Mouse (Mus musculus): Measurements from ENCODE around the gene Wfdc11. TPM values are rescaled to one million over a fixed set of nuclear protein-coding genes. Genes with fewer than 3 reads are reported as not detected.

Gene Wfdc11
- polyA plus RNA-seq, 1 experiment from 2014 or later, result not detected

- Histone ChIP-seq H3K4me3 (ENCODE audit: low read length) (no peak within 1 kb of the TSS), H3K36me3 (ENCODE audit: control insufficient read depth, insufficient read depth) (no peaks in the 10 kb centered on the region), H3K4me1 (ENCODE audit: control insufficient read depth, insufficient read depth, low read length) (no peaks in the 10 kb centered on the region), H3K9ac (ENCODE audit: low read length) (no peak within 1 kb of the TSS), H3K27ac (ENCODE audit: low read length) (no peak within 1 kb of the TSS), H3K9me3 (replicated peaks; ENCODE audit: control insufficient read depth, low read length) (no peaks in the 10 kb centered on the region), H3K27me3 (ENCODE audit: control insufficient read depth, insufficient read depth, low read length) (no peaks in the 10 kb centered on the region; the same call in 1 of the 2 replicates), H3K4me2 (ENCODE audit: low read depth, low read length) (no peak within 1 kb of the TSS)
- 70% methylated on average over 9 of the region's 9 CpGs for WGBS
- ATAC-seq (replicated peaks; ENCODE audit: extremely low read depth, insufficient read depth, low FRiP score), result no peak
These were observed 17.4 kb downstream of the Wfdc11 start, which contains the start of gene Wfdc9 for GRCm38 (mm10) chr2:164656483-164656882. Gene Wfdc9, minus strand, starts transcription at chr2:164656583.

GRCm38 (mm10) chr2:164655858-164656257 lies 18.0 kb downstream of the Wfdc11 start, which contains the start of gene Wfdc10:
Gene Wfdc10, plus strand, starts transcription at chr2:164656046.
- 12% methylated on average over 11 of the region's 11 CpGs for WGBS
- Histone ChIP-seq H3K27ac (ENCODE audit: low read length) (no peak within 1 kb of the TSS), H3K4me3 (ENCODE audit: low read length) (no peak within 1 kb of the TSS), H3K9me3 (replicated peaks; ENCODE audit: control insufficient read depth, low read length) (no peaks in the 10 kb centered on the region), H3K27me3 (ENCODE audit: control insufficient read depth, insufficient read depth, low read length) (no peaks in the 10 kb centered on the region; the same call in 1 of the 2 replicates), H3K4me2 (ENCODE audit: low read depth, low read length) (no peak within 1 kb of the TSS), H3K4me1 (ENCODE audit: control insufficient read depth, insufficient read depth, low read length) (no peaks in the 10 kb centered on the region), H3K36me3 (ENCODE audit: control insufficient read depth, insufficient read depth) (no peaks in the 10 kb centered on the region), H3K9ac (ENCODE audit: low read length) (no peak within 1 kb of the TSS)
- no peak for ATAC-seq (replicated peaks; ENCODE audit: extremely low read depth, insufficient read depth, low FRiP score)

- Histone ChIP-seq H3K4me1 (ENCODE audit: control insufficient read depth, insufficient read depth, low read length) (no peaks in the 10 kb centered on the region), H3K4me3 (ENCODE audit: low read length) (no peak overlapping the region), H3K4me2 (ENCODE audit: low read depth, low read length) (no peak overlapping the region), H3K9ac (ENCODE audit: low read length) (no peak overlapping the region), H3K27me3 (ENCODE audit: control insufficient read depth, insufficient read depth, low read length) (no peaks in the 10 kb centered on the region), H3K27ac (ENCODE audit: low read length) (no peak overlapping the region), H3K9me3 (replicated peaks; ENCODE audit: control insufficient read depth, low read length) (no peaks in the 10 kb centered on the region), H3K36me3 (ENCODE audit: control insufficient read depth, insufficient read depth) (no peaks in the 10 kb centered on the region)
- ATAC-seq (replicated peaks; ENCODE audit: extremely low read depth, insufficient read depth, low FRiP score), result no peak
- 72% methylated on average over 13 of the region's 13 CpGs for WGBS
These were observed 31.8 kb downstream of the Wfdc11 start for GRCm38 (mm10) chr2:164641881-164642673.

- no peaks in the 10 kb centered on the region for H3K36me3 ChIP-seq (ENCODE audit: control insufficient read depth, insufficient read depth)
- no peaks in the 10 kb centered on the region for H3K4me1 ChIP-seq (ENCODE audit: control insufficient read depth, insufficient read depth, low read length)
- no peak overlapping the region for H3K9ac ChIP-seq (ENCODE audit: low read length)
- H3K4me3 ChIP-seq (ENCODE audit: low read length), result no peak overlapping the region
- H3K27me3 ChIP-seq (ENCODE audit: control insufficient read depth, insufficient read depth, low read length), result no peaks in the 10 kb centered on the region
- no peak for ATAC-seq (replicated peaks; ENCODE audit: extremely low read depth, insufficient read depth, low FRiP score)
- no peaks in the 10 kb centered on the region for H3K9me3 ChIP-seq (replicated peaks; ENCODE audit: control insufficient read depth, low read length)
- 62% methylated on average over 7 of the region's 7 CpGs for WGBS
- H3K4me2 ChIP-seq (ENCODE audit: low read depth, low read length), result no peak overlapping the region
- no peak overlapping the region for H3K27ac ChIP-seq (ENCODE audit: low read length)
These were observed 32.8 kb downstream of the Wfdc11 start for GRCm38 (mm10) chr2:164641129-164641528.

GRCm38 (mm10) chr2:164638696-164639095 lies 35.2 kb downstream of the Wfdc11 start, which contains the start of gene Wfdc16:
Gene Wfdc16, minus strand, starts transcription at chr2:164638796.
- Histone ChIP-seq H3K4me2 (ENCODE audit: low read depth, low read length) (no peak within 1 kb of the TSS), H3K9me3 (replicated peaks; ENCODE audit: control insufficient read depth, low read length) (no peaks in the 10 kb centered on the region), H3K4me3 (ENCODE audit: low read length) (no peak within 1 kb of the TSS), H3K36me3 (ENCODE audit: control insufficient read depth, insufficient read depth) (no peaks in the 10 kb centered on the region), H3K9ac (ENCODE audit: low read length) (no peak within 1 kb of the TSS), H3K4me1 (ENCODE audit: control insufficient read depth, insufficient read depth, low read length) (no peaks in the 10 kb centered on the region), H3K27me3 (ENCODE audit: control insufficient read depth, insufficient read depth, low read length) (no peaks in the 10 kb centered on the region), H3K27ac (ENCODE audit: low read length) (no peak within 1 kb of the TSS)
- no peak for ATAC-seq (replicated peaks; ENCODE audit: extremely low read depth, insufficient read depth, low FRiP score)
- 83% methylated on average over 3 of the region's 3 CpGs for WGBS

- no peak for ATAC-seq (replicated peaks; ENCODE audit: extremely low read depth, insufficient read depth, low FRiP score)
- whole genome bisulfite sequencing, result 81% methylated on average over 9 of the region's 9 CpGs
- no peak overlapping the region for H3K27ac ChIP-seq (ENCODE audit: low read length)
- H3K4me3 ChIP-seq (ENCODE audit: low read length), result no peak overlapping the region
- H3K4me2 ChIP-seq (ENCODE audit: low read depth, low read length), result no peak overlapping the region
- no peaks in the 10 kb centered on the region for H3K4me1 ChIP-seq (ENCODE audit: control insufficient read depth, insufficient read depth, low read length)
- H3K9ac ChIP-seq (ENCODE audit: low read length), result no peak overlapping the region
- no peaks in the 10 kb centered on the region for H3K36me3 ChIP-seq (ENCODE audit: control insufficient read depth, insufficient read depth)
- no peaks in the 10 kb centered on the region for H3K27me3 ChIP-seq (ENCODE audit: control insufficient read depth, insufficient read depth, low read length)
- H3K9me3 ChIP-seq (replicated peaks; ENCODE audit: control insufficient read depth, low read length), result no peaks in the 10 kb centered on the region
These were observed 38.6 kb downstream of the Wfdc11 start for GRCm38 (mm10) chr2:164635266-164635665.

GRCm38 (mm10) chr2:164621775-164622174 lies 52.1 kb downstream of the Wfdc11 start:
- Histone ChIP-seq H3K9me3 (replicated peaks; ENCODE audit: control insufficient read depth, low read length) (no peaks in the 10 kb centered on the region), H3K9ac (ENCODE audit: low read length) (no peak overlapping the region), H3K4me2 (ENCODE audit: low read depth, low read length) (no peak overlapping the region), H3K27me3 (ENCODE audit: control insufficient read depth, insufficient read depth, low read length) (no peaks in the 10 kb centered on the region), H3K27ac (ENCODE audit: low read length) (no peak overlapping the region), H3K36me3 (ENCODE audit: control insufficient read depth, insufficient read depth) (no peaks in the 10 kb centered on the region), H3K4me3 (ENCODE audit: low read length) (no peak overlapping the region), H3K4me1 (ENCODE audit: control insufficient read depth, insufficient read depth, low read length) (no peaks in the 10 kb centered on the region)
- no peak for ATAC-seq (replicated peaks; ENCODE audit: extremely low read depth, insufficient read depth, low FRiP score)
- 76% methylated on average over 4 of the region's 4 CpGs for WGBS

- 71% methylated on average over 5 of the region's 5 CpGs for WGBS
- Histone ChIP-seq H3K4me1 (ENCODE audit: control insufficient read depth, insufficient read depth, low read length) (no peaks in the 10 kb centered on the region), H3K9ac (ENCODE audit: low read length) (no peak overlapping the region), H3K9me3 (replicated peaks; ENCODE audit: control insufficient read depth, low read length) (no peaks in the 10 kb centered on the region), H3K4me3 (ENCODE audit: low read length) (no peak overlapping the region), H3K4me2 (ENCODE audit: low read depth, low read length) (no peak overlapping the region), H3K27me3 (ENCODE audit: control insufficient read depth, insufficient read depth, low read length) (no peaks in the 10 kb centered on the region), H3K36me3 (ENCODE audit: control insufficient read depth, insufficient read depth) (no peaks in the 10 kb centered on the region), H3K27ac (ENCODE audit: low read length) (no peak overlapping the region)
- no peak for ATAC-seq (replicated peaks; ENCODE audit: extremely low read depth, insufficient read depth, low FRiP score)
These were observed 54.8 kb downstream of the Wfdc11 start for GRCm38 (mm10) chr2:164619050-164619449.

- no peaks in the 10 kb centered on the region for H3K4me1 ChIP-seq (ENCODE audit: control insufficient read depth, insufficient read depth, low read length)
- H3K27ac ChIP-seq (ENCODE audit: low read length), result no peak overlapping the region
- H3K4me2 ChIP-seq (ENCODE audit: low read depth, low read length), result no peak overlapping the region
- H3K27me3 ChIP-seq (ENCODE audit: control insufficient read depth, insufficient read depth, low read length), result 0 out of 2 replicates have a peak, but pooled peaks cover 2% of the 10 kb centered on the region
- H3K36me3 ChIP-seq (ENCODE audit: control insufficient read depth, insufficient read depth), result no peaks in the 10 kb centered on the region
- no peak overlapping the region for H3K9ac ChIP-seq (ENCODE audit: low read length)
- no peak overlapping the region for H3K4me3 ChIP-seq (ENCODE audit: low read length)
- WGBS, result 83% methylated on average over 3 of the region's 3 CpGs
- ATAC-seq (replicated peaks; ENCODE audit: extremely low read depth, insufficient read depth, low FRiP score), result no peak
- no peaks in the 10 kb centered on the region for H3K9me3 ChIP-seq (replicated peaks; ENCODE audit: control insufficient read depth, low read length)
These were observed 58.5 kb downstream of the Wfdc11 start for GRCm38 (mm10) chr2:164615386-164615785.
